Mouse (Mus musculus): ENCODE measurements around the gene Ttc25.

GRCm38 (mm10) chr11:100516291-100516690 is 29.1 kb upstream of the Ttc25 start:
- TF ChIP-seq CTCF (IDR thresholded peaks at IDR 0.05; ENCODE audit: low read depth, low read length) (no peak), POLR2A (IDR thresholded peaks at IDR 0.05; ENCODE audit: extremely low read depth, insufficient read depth, low read length) (no peak)
